Mouse (Mus musculus) lung, postnatal 10 days (tissue): Measurements from ENCODE around the gene Hmgcl.
A peak's percentile ranks its signal among the peaks of the same experiment; 100 is the strongest.

ENCODE experiments used
- DNase-seq: peaks from one replicate; pipeline ENCODE4 v3.0.0; 2021

Hmgcl gene

GRCm38 (mm10) chr4:135986943-135987710, 40.9 kb downstream of the Hmgcl start, which contains the start of gene Pithd1:
Gene Pithd1, minus strand, starts transcription at chr4:135987264.
- peak; percentile 94 for DNase-seq

- no peak for DNase-seq
Measured at GRCm38 (mm10) chr4:135987714-135988113, 41.5 kb downstream of the Hmgcl start.

GRCm38 (mm10) chr4:135993941-135994340, 47.7 kb downstream of the Hmgcl start:
- DNase-seq: no peak

GRCm38 (mm10) chr4:135995118-135995517, 48.9 kb downstream of the Hmgcl start:
- no peak for DNase-seq

GRCm38 (mm10) chr4:136004107-136004675, 57.9 kb downstream of the Hmgcl start:
- DNase-seq: no peak

GRCm38 (mm10) chr4:136004921-136005320, 58.7 kb downstream of the Hmgcl start:
- no peak for DNase-seq

GRCm38 (mm10) chr4:136006821-136007220, 60.6 kb downstream of the Hmgcl start:
- no peak for DNase-seq

- no peak for DNase-seq
Measured at GRCm38 (mm10) chr4:136008782-136009447, 62.7 kb downstream of the Hmgcl start.

- DNase-seq: no peak
Measured at GRCm38 (mm10) chr4:136010586-136010985, 64.3 kb downstream of the Hmgcl start.
